Mouse (Mus musculus) forelimb bud, embryonic 11.5 days (tissue): ENCODE data around the gene Rfx3.
A peak's percentile ranks its signal among the peaks of the same experiment; 100 is the strongest.

Experiments
- DNase-seq: peaks from one replicate; pipeline ENCODE4 v3.0.0-alpha.2; 2012; ENCODE audit warnings: low read depth, low spot score

The Rfx3 gene

GRCm38 (mm10) chr19:28010471-28011395 is at the start of gene Rfx3:
Rfx3 (minus strand) TSS chr19:28011166.
- DNase-seq: peak; percentile 86

GRCm38 (mm10) chr19:28052058-28052457 is 41.1 kb upstream of the Rfx3 start:
- no peak for DNase-seq

GRCm38 (mm10) chr19:28051571-28051970 is 40.6 kb upstream of the Rfx3 start:
- no peak for DNase-seq

- no peak for DNase-seq
Observed at GRCm38 (mm10) chr19:28049280-28049679, 38.3 kb upstream of the Rfx3 start.

GRCm38 (mm10) chr19:28046806-28047205 is 35.8 kb upstream of the Rfx3 start:
- no peak for DNase-seq

- no peak for DNase-seq
Observed at GRCm38 (mm10) chr19:28044950-28045349, 34.0 kb upstream of the Rfx3 start.

GRCm38 (mm10) chr19:28011718-28012499 is 943 bp upstream of the Rfx3 start:
- DNase-seq: no peak

GRCm38 (mm10) chr19:28011396-28011717 is 391 bp upstream of the Rfx3 start:
- peak; percentile 97 for DNase-seq

GRCm38 (mm10) chr19:28009587-28010281 is 1.2 kb downstream of the Rfx3 start:
- peak; percentile 23 for DNase-seq

- no peak for DNase-seq
Observed at GRCm38 (mm10) chr19:28004190-28004589, 6.8 kb downstream of the Rfx3 start.

GRCm38 (mm10) chr19:28003474-28003873 is 7.5 kb downstream of the Rfx3 start:
- DNase-seq: peak; percentile 40

GRCm38 (mm10) chr19:28002708-28003107 is 8.3 kb downstream of the Rfx3 start:
- DNase-seq: no peak

- DNase-seq: no peak
Observed at GRCm38 (mm10) chr19:27992800-27993199, 18.2 kb downstream of the Rfx3 start.

- DNase-seq: no peak
Observed at GRCm38 (mm10) chr19:27988746-27989145, 22.2 kb downstream of the Rfx3 start.

GRCm38 (mm10) chr19:27967590-27967989 is 43.4 kb downstream of the Rfx3 start:
- no peak for DNase-seq

GRCm38 (mm10) chr19:27961271-27961670 is 49.7 kb downstream of the Rfx3 start:
- DNase-seq: no peak

GRCm38 (mm10) chr19:27935453-27935852 is 75.5 kb downstream of the Rfx3 start:
- DNase-seq: no peak

GRCm38 (mm10) chr19:27931136-27931535 is 79.8 kb downstream of the Rfx3 start:
- no peak for DNase-seq

- DNase-seq: no peak
Observed at GRCm38 (mm10) chr19:27926378-27926777, 84.6 kb downstream of the Rfx3 start.

- no peak for DNase-seq
Observed at GRCm38 (mm10) chr19:27919040-27919439, 91.9 kb downstream of the Rfx3 start.

- no peak for DNase-seq
Observed at GRCm38 (mm10) chr19:27916446-27916845, 94.5 kb downstream of the Rfx3 start.

- no peak for DNase-seq
Observed at GRCm38 (mm10) chr19:27906976-27907375, 104.0 kb downstream of the Rfx3 start.
